Mouse (Mus musculus): Measurements from ENCODE around the gene Tnrc6a.

DNA sequence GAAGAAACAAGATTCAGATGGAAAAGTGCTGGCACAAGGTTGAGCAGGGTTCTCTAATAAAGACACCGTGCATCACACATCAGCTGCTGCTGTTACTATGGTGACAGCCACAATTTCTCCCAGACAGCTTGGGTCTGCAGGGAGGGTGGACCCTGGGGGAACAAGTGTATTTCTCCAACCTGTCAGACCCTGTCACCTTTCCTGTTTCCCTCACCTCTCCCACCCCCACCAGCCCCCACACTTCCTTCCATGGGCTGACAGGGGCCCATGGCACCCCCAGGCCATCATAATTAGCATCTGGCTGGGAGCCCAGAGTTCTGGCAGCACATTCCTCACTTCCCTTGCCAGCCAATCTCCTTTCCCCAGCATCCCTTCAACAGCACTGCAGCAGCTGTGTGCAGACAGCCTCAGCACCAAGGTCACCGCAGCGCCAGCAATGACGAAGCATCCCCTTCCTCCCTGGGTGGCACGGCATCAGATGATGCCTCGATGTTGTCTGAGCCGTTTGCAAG lies 39.4 kb upstream of the Tnrc6a start:
- no peak for TF ChIP-seq TBP (conservative IDR thresholded peaks at IDR 0.05; ENCODE audit: low read depth, low read length)
- no peak for TF ChIP-seq CTCF (conservative IDR thresholded peaks at IDR 0.05 in 1 of 2, IDR thresholded peaks at IDR 0.05 in 1 of 2; ENCODE audit: low read depth in 2 of 2, low read length in 2 of 2)
- no peak for TF ChIP-seq RAD21 (IDR thresholded peaks at IDR 0.05; ENCODE audit: low read depth, low read length)
- no peak for TF ChIP-seq ZNF384 (IDR thresholded peaks at IDR 0.05; ENCODE audit: low read depth, low read length)
- no peak for TF ChIP-seq HCFC1 (IDR thresholded peaks at IDR 0.05; ENCODE audit: low read depth, low read length)
- TF ChIP-seq EP300 (IDR thresholded peaks at IDR 0.05; ENCODE audit: low read length) = no peak
- no peak for TF ChIP-seq POLR2A (IDR thresholded peaks at IDR 0.05; ENCODE audit: low read depth, low read length)
- TF ChIP-seq E2F4 (IDR thresholded peaks at IDR 0.05; ENCODE audit: insufficient replicate concordance, low read depth, low read length) = no peak
- no peak for TF ChIP-seq JUN (IDR thresholded peaks at IDR 0.05; ENCODE audit: insufficient read depth, low read depth, low read length)
